Mouse (Mus musculus) brain, embryonic 14.5 days (tissue): ENCODE data around the gene Pcyox1.

ENCODE experiments used
- CTCF ChIP-seq: fragments of 200-500 bp; IDR thresholded peaks from 2 replicates; pipeline ENCODE4 v1.5.1; 2012; ENCODE audit warnings: inconsistent platforms, mild to moderate bottlenecking, moderate library complexity, borderline replicate concordance; ENCODE audit not compliant: insufficient read depth, insufficient read length; ENCODE audit errors: extremely low read depth
- POLR2A ChIP-seq: fragments of 200-500 bp; IDR thresholded peaks from 2 replicates; pipeline ENCODE4 v1.6.1; 2012; ENCODE audit warnings: mild to moderate bottlenecking, inconsistent platforms, borderline replicate concordance; ENCODE audit not compliant: poor library complexity, insufficient read depth, insufficient read length, severe bottlenecking; ENCODE audit errors: extremely low read depth

DNA sequence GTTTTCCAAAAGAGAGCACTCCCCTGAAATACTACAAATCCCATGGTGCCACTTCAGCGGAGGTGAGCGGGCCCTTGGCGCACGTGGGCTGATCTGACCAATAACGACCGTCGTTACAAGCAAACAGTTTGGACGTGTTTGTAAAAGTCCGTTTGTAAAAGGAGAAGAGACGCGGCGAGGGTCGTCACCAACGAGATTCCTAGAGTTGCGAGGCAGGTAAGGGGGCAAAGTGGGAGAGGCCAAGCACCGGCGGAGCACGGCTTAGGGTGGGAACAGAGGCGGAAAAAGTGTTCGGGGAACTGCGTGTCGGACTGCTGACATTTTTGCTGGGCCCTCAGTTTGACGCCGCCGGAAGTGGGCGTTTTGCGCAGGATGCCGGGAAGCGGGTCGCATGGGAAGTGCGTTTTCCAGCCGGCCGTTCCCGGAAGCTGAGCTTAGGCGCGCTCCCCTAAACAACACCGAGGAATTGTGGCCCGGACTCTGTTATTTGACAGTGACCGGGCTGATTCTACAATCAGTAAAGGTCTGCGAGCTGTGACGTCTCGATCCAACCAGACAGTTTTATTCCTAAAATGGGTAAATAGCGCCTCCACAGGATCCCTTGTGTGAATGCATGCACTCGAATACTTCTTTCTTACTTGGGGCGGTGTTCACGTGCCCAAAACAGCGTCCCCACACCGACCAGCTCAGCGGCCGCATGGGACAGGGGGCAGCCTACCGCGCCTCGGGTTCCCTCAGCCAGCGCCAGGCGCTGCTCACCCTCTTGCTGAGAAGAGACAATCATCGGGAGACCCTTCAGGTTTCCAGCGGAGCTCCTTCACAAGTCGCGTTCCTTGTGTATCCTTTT is 41.5 kb upstream of the Pcyox1 start, which contains the start of gene C87436:
- peak; percentile 27; the same call in 1 of the 2 replicates for TF ChIP-seq POLR2A
- peak; percentile 57; the same call in 1 of the 2 replicates for TF ChIP-seq CTCF
